Mouse (Mus musculus): Measurements from ENCODE around the gene Scgb2b27. TPM values are rescaled to one million over a fixed set of nuclear protein-coding genes. Genes with fewer than 3 reads are reported as not detected.
"Not testable (repeated sequence)": the region's sequence is repeated elsewhere in the genome, so short reads cannot be mapped to it uniquely, and the experiment has no call there.

Gene Scgb2b27
- not detected in 2 replicates for polyA plus RNA-seq (2015; fragmentation: Nextera tagmentation; extraction: Ambion mirVana)

GRCm38 (mm10) chr7:34013842-34014241, at the start of gene Scgb2b27:
Gene Scgb2b27 (minus strand): TSS chr7:34013942.
- H3K27me3 ChIP-seq, result no peaks in the 10 kb centered on the region
- ATAC-seq (ENCODE audit: insufficient number of reproducible peaks, insufficient read depth, low FRiP score, low TSS enrichment, low read depth), result no peak
- H3K9me3 ChIP-seq, result peaks cover 14% of the 10 kb centered on the region
- H3K27ac ChIP-seq, result no peak within 1 kb of the TSS
- no peaks in the 10 kb centered on the region for H3K4me1 ChIP-seq
- H3K9ac ChIP-seq, result no peak within 1 kb of the TSS
- 78% methylated on average over 4 of the region's 4 CpGs for WGBS
- H3K4me2 ChIP-seq, result no peak within 1 kb of the TSS
- H3K4me3 ChIP-seq, result no peak within 1 kb of the TSS
- no peaks in the 10 kb centered on the region for H3K36me3 ChIP-seq

GRCm38 (mm10) chr7:34036076-34036815, 22.5 kb upstream of the Scgb2b27 start:
- H3K4me3 ChIP-seq; H3K27ac ChIP-seq; H3K9ac ChIP-seq; H3K9me3 ChIP-seq; H3K4me2 ChIP-seq; H3K36me3 ChIP-seq; H3K27me3 ChIP-seq; ATAC-seq (ENCODE audit: insufficient number of reproducible peaks, insufficient read depth, low FRiP score, low TSS enrichment, low read depth); H3K4me1 ChIP-seq: not testable (repeated sequence)
- WGBS, result 89% methylated on average over 11 of the region's 11 CpGs

DNA sequence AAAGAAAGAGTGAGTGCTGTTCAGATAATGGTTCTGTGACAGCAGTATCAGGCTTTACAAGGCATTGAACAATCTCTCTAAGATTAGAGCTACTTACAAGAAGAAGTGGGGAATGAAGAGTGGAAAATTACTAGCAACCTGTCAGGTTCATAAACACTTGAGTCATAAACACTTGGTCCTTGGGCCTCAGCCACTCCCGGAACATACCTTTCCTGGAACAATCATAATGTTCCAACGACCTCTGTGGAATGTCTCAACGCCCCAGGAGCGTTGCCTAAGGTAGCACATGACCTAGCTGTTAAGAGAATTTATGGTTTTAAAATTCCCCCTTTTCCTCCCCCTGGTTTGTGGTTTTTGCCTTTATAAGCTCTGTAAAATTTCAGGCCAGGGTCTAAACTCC, 20.8 kb upstream of the Scgb2b27 start:
- not testable (repeated sequence) for H3K36me3 ChIP-seq; H3K9me3 ChIP-seq; H3K27me3 ChIP-seq; H3K4me2 ChIP-seq; ATAC-seq (ENCODE audit: insufficient number of reproducible peaks, insufficient read depth, low FRiP score, low TSS enrichment, low read depth); H3K27ac ChIP-seq; H3K9ac ChIP-seq; H3K4me3 ChIP-seq; H3K4me1 ChIP-seq
- WGBS, result 76% methylated on average over 3 of the region's 4 CpGs

- H3K4me2 ChIP-seq, result no peak overlapping the region
- ATAC-seq (ENCODE audit: insufficient number of reproducible peaks, insufficient read depth, low FRiP score, low TSS enrichment, low read depth), result no peak
- H3K9me3 ChIP-seq, result peaks cover 12% of the 10 kb centered on the region
- H3K27me3 ChIP-seq, result no peaks in the 10 kb centered on the region
- no peaks in the 10 kb centered on the region for H3K36me3 ChIP-seq
- no peaks in the 10 kb centered on the region for H3K4me1 ChIP-seq
- no peak overlapping the region for H3K4me3 ChIP-seq
- H3K27ac ChIP-seq, result no peak overlapping the region
- no peak overlapping the region for H3K9ac ChIP-seq
- WGBS, result 95% methylated on average over 11 of the region's 11 CpGs
These were observed 16.3 kb upstream of the Scgb2b27 start for GRCm38 (mm10) chr7:34030026-34030425.

GRCm38 (mm10) chr7:34027202-34027601, 13.5 kb upstream of the Scgb2b27 start:
- H3K4me3 ChIP-seq; ATAC-seq (ENCODE audit: insufficient number of reproducible peaks, insufficient read depth, low FRiP score, low TSS enrichment, low read depth); H3K27ac ChIP-seq; H3K27me3 ChIP-seq; H3K4me1 ChIP-seq; H3K36me3 ChIP-seq; H3K4me2 ChIP-seq; H3K9ac ChIP-seq: not testable (repeated sequence)
- WGBS, result 84% methylated on average over 9 of the region's 9 CpGs
- H3K9me3 ChIP-seq, result peaks cover 20% of the 10 kb centered on the region

DNA sequence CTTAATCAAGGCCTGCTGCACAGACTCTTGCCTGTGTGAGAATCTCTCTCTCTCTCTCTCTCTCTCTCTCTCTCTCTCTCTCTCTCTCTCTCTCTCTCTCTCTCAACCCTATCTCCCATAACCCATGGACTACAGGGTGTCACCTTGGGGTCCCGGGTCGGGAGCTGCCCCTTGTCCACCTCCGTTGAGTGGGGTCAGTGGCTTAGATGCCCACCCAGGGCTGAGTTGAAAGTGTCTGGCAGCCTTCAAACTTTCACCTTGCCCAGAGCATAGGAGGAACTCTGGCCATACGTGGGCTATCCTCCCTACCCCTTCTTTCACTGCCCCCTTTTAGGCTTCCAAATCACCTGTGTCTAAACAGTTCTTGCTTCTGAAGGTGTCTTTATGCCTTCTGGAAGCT, 11.9 kb upstream of the Scgb2b27 start:
- H3K4me3 ChIP-seq, result no peak overlapping the region
- no peaks in the 10 kb centered on the region for H3K4me1 ChIP-seq
- 86% methylated on average over 4 of the region's 4 CpGs for WGBS
- H3K27me3 ChIP-seq, result no peaks in the 10 kb centered on the region
- ATAC-seq (ENCODE audit: insufficient number of reproducible peaks, insufficient read depth, low FRiP score, low TSS enrichment, low read depth), result no peak
- no peaks in the 10 kb centered on the region for H3K36me3 ChIP-seq
- H3K4me2 ChIP-seq, result no peak overlapping the region
- peaks cover 17% of the 10 kb centered on the region; the same call in 1 of the 2 replicates for H3K9me3 ChIP-seq
- no peak overlapping the region for H3K27ac ChIP-seq
- H3K9ac ChIP-seq, result no peak overlapping the region

DNA sequence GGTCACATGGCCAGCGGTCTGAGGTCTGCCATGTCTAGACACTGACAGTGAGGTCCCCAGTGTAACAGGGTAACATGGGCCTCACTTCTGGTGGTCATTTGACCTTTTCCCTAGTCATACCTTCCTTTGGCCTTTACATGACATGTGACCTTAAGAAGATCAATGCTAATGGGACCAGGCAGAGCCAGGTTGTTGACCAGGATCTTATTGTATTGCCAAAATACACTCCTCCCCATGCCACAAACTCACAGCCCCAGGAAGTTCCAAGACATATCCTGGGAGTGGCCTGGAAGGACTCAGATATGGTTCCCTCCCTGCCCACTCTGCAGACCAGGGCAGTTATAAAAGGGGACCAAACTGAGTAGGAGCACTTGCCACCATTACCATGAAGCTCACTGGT, 7.4 kb upstream of the Scgb2b27 start, which contains the start of gene Scgb1b27:
Gene Scgb1b27, plus strand, starts transcription at position 301 of the 400 bp plus-strand sequence.
- not testable (repeated sequence) for H3K4me2 ChIP-seq; H3K4me1 ChIP-seq; H3K27me3 ChIP-seq; H3K9ac ChIP-seq; H3K27ac ChIP-seq; H3K4me3 ChIP-seq; H3K36me3 ChIP-seq; ATAC-seq (ENCODE audit: insufficient number of reproducible peaks, insufficient read depth, low FRiP score, low TSS enrichment, low read depth)
- 0 out of 2 replicates have a peak, but pooled peaks cover 10% of the 10 kb centered on the region for H3K9me3 ChIP-seq
- 86% methylated on average over 1 of the region's 1 CpGs for WGBS

- H3K4me1 ChIP-seq; H3K9me3 ChIP-seq; ATAC-seq (ENCODE audit: insufficient number of reproducible peaks, insufficient read depth, low FRiP score, low TSS enrichment, low read depth); H3K4me2 ChIP-seq; H3K4me3 ChIP-seq; H3K27ac ChIP-seq; H3K9ac ChIP-seq; H3K36me3 ChIP-seq; H3K27me3 ChIP-seq: not testable (repeated sequence)
- WGBS, result 37% methylated on average over 8 of the region's 9 CpGs
These were observed 31.5 kb downstream of the Scgb2b27 start for GRCm38 (mm10) chr7:33982281-33982680.

Other genes with a start within 250 kb of the Scgb2b27 start
- not detected in 2 replicates for gene Scgb2b26, start 68.9 kb downstream of the Scgb2b27 start, polyA plus RNA-seq (2015; fragmentation: Nextera tagmentation; extraction: Ambion mirVana)
- gene Scgb1b27, start 7.5 kb upstream of the Scgb2b27 start, polyA plus RNA-seq (2015; fragmentation: Nextera tagmentation; extraction: Ambion mirVana), result not detected in 2 replicates
- gene Scgb1b30, start 81.5 kb upstream of the Scgb2b27 start, polyA plus RNA-seq (2015; fragmentation: Nextera tagmentation; extraction: Ambion mirVana), result not detected in 2 replicates
- 6.8 and 9.2 TPM in 2 replicates for gene Wtip, start 119.3 kb upstream of the Scgb2b27 start, polyA plus RNA-seq (2015; fragmentation: Nextera tagmentation; extraction: Ambion mirVana)
- 226 and 239 TPM in 2 replicates for gene Uba2, start 155.7 kb upstream of the Scgb2b27 start, polyA plus RNA-seq (2015; fragmentation: Nextera tagmentation; extraction: Ambion mirVana)
- 59.4 and 70.0 TPM in 2 replicates for gene Pdcd2l, start 182.7 kb upstream of the Scgb2b27 start, polyA plus RNA-seq (2015; fragmentation: Nextera tagmentation; extraction: Ambion mirVana)
- 221 and 235 TPM in 2 replicates for gene Gpi1, start 216.4 kb upstream of the Scgb2b27 start, polyA plus RNA-seq (2015; fragmentation: Nextera tagmentation; extraction: Ambion mirVana)
- not detected in 2 replicates for gene Gm6096, start 237.1 kb upstream of the Scgb2b27 start, polyA plus RNA-seq (2015; fragmentation: Nextera tagmentation; extraction: Ambion mirVana)

All from embryonic facial prominence, embryonic 13.5 days (tissue).